Comparison of ENCODE assay signal across 11 mouse cellular contexts in genomic region chr10:39506353-39506752, GRCm38 (mm10).
DNase-seq lines count a peak whose midpoint lies in the region; ATAC-seq and TF ChIP-seq lines count a peak whose summit lies in the region.
"Had no signal": no experiment of that assay in that cellular context is flagged by ENCODE, and none has a peak within 500 bp of the region (broad histone marks: within the 10 kb centered on the region; RNA-seq: fewer than 3 reads in every experiment).

No protein-coding gene starts in this region.

- intact Hi-C loops in gastrocnemius, adult 2 months (cut with DNase I) = no loop called here

- peaks cover 11% of the 10 kb centered on the region for H3K4me1 ChIP-seq in neural tube, embryonic 11.5 days (ENCODE audit: control insufficient read depth, insufficient read depth, low read length)
- H3K4me1 ChIP-seq in midbrain, embryonic 13.5 days (replicated peaks) = peaks cover 81% of the 10 kb centered on the region

- H3K9ac ChIP-seq in neural tube, embryonic 11.5 days (ENCODE audit: low read length) = no peak overlapping the region
- no peak overlapping the region for H3K9ac ChIP-seq in midbrain, embryonic 13.5 days (replicated peaks)
- H3K9ac ChIP-seq: liver, embryonic 15.5 days had no signal

- no peaks in the 10 kb centered on the region for H3K27me3 ChIP-seq in neural tube, embryonic 11.5 days (ENCODE audit: control insufficient read depth, insufficient read depth, low read length)
- H3K27me3 ChIP-seq in midbrain, embryonic 13.5 days = no peaks in the 10 kb centered on the region
- H3K27me3 ChIP-seq: CH12.LX; liver, embryonic 15.5 days had no signal

- no peak overlapping the region for H3K4me3 ChIP-seq in gastrocnemius, adult 2 months
- no peak overlapping the region for H3K4me3 ChIP-seq in neural tube, embryonic 11.5 days (ENCODE audit: low read depth, low read length)
- H3K4me3 ChIP-seq in midbrain, embryonic 13.5 days (replicated peaks) = no peak overlapping the region
- H3K4me3 ChIP-seq: left cerebral cortex, adult 2 months; liver, embryonic 15.5 days had no signal

- no peak for DNase-seq in gastrocnemius, adult 2 months
- DNase-seq in gastrocnemius, postnatal 4 days (ENCODE audit: low spot score in 2 of 2) = no peak
- no peak for DNase-seq in neural tube, embryonic 11.5 days (ENCODE audit: low spot score)
- DNase-seq in neural tube, embryonic 10.5 days (ENCODE audit: extremely low spot score, low spot score) = no peak
- no peak for DNase-seq in MN1 (ENCODE audit: low spot score)
- no peak for DNase-seq in ovary, postnatal 36 days (ENCODE audit: low spot score)
- DNase-seq: kidney, adult 9 months had no signal

- 80% methylated on average over 12 of the region's 12 CpGs for WGBS in neural tube, embryonic 11.5 days
- 58% methylated on average over 12 of the region's 12 CpGs for WGBS in midbrain, embryonic 13.5 days

- H3K27ac ChIP-seq in gastrocnemius, adult 2 months = peak overlapping the region; percentile 71
- no peak overlapping the region; the same call in 1 of the 2 replicates for H3K27ac ChIP-seq in neural tube, embryonic 11.5 days (ENCODE audit: low read depth, low read length)
- 0 out of 2 replicates have a peak overlapping the region, but pooled peaks have one; percentile 32 for H3K27ac ChIP-seq in midbrain, embryonic 13.5 days
- H3K27ac ChIP-seq: left cerebral cortex, adult 2 months; liver, embryonic 15.5 days had no signal

- H3K36me3 ChIP-seq in neural tube, embryonic 11.5 days (ENCODE audit: control insufficient read depth, insufficient read depth, low read length) = no peaks in the 10 kb centered on the region
- no peaks in the 10 kb centered on the region for H3K36me3 ChIP-seq in midbrain, embryonic 13.5 days
- H3K36me3 ChIP-seq: liver, embryonic 15.5 days had no signal

- ATAC-seq in neural tube, embryonic 11.5 days (ENCODE audit: insufficient read depth, low FRiP score, low TSS enrichment) = peak; percentile 36; the same call in 1 of the 2 replicates
- ATAC-seq in midbrain, embryonic 13.5 days = peak; percentile 28; the same call in 1 of the 2 replicates

- H3K4me2 ChIP-seq in neural tube, embryonic 11.5 days (ENCODE audit: low read depth) = no peak overlapping the region
- no peak overlapping the region for H3K4me2 ChIP-seq in midbrain, embryonic 13.5 days (replicated peaks)
- H3K4me2 ChIP-seq: liver, embryonic 15.5 days had no signal

- H3K9me3 ChIP-seq in neural tube, embryonic 11.5 days (ENCODE audit: control insufficient read depth, low read length) = no peaks in the 10 kb centered on the region
- no peaks in the 10 kb centered on the region for H3K9me3 ChIP-seq in midbrain, embryonic 13.5 days
- H3K9me3 ChIP-seq: liver, embryonic 15.5 days had no signal

- TF ChIP-seq CTCF in gastrocnemius, adult 2 months (IDR thresholded peaks at IDR 0.05) = no peak
